Mouse (Mus musculus): ENCODE data around the gene Sqor. TPM values are rescaled to one million over a fixed set of nuclear protein-coding genes. Genes with fewer than 3 reads are reported as not detected.

Sqor gene
- total RNA-seq, 2 experiments from 2014 or later, result 4.0 to 5.4 TPM

GRCm38 (mm10) chr2:122781590-122782356 is 16.7 kb downstream of the Sqor start:
- no peak for DNase-seq (ENCODE audit: extremely low spot score in 1 of 2, low spot score in 1 of 2)

GRCm38 (mm10) chr2:122783730-122784129 is 18.7 kb downstream of the Sqor start:
- no peak for DNase-seq (ENCODE audit: extremely low spot score in 1 of 2, low spot score in 1 of 2)

DNA sequence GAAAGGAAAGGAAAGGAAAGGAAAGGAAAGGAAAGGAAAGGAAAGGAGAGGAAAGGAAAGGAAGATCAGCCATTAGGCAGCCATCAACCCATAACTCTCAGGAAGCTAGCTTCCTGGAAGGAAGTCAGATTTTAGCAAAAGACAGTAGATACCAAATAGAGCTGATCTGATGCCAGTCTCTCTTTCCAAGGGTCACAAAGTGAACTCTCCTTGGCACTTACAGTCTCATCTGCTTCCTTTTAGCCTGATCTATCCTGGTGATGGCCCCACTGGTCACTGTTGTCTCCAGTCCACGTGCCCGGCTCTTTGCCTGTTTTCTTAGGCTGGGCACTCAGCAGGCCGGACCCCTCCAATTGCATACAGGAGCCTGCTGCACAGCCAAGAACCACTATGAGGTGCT is 19.7 kb downstream of the Sqor start:
- no peak for DNase-seq (ENCODE audit: extremely low spot score in 1 of 2, low spot score in 1 of 2)

- DNase-seq (ENCODE audit: extremely low spot score in 1 of 2, low spot score in 1 of 2), result no peak
These were observed 21.1 kb downstream of the Sqor start for GRCm38 (mm10) chr2:122786167-122786566.

- no peak for DNase-seq (ENCODE audit: extremely low spot score in 1 of 2, low spot score in 1 of 2)
These were observed 24.3 kb downstream of the Sqor start for GRCm38 (mm10) chr2:122789311-122789710.

DNA sequence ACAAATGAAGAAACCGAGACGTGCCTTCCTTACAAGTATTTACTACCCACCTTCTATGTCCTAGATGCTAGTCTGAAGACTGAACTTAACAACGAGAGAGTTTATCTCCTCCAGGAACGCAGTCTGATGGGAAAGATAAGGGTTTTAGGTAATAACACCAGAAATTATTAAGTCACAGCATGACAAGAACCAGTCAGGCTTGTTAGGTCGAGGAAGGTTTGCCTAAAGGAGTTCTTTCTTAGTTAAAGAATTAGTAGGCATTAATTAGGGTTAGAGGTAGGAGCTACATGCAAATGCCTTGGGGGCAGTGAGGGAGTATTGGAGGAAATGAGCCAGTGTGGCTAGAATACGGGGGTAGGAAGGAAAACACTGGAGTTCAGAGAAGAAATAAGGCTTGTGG is 24.7 kb downstream of the Sqor start:
- DNase-seq (ENCODE audit: extremely low spot score in 1 of 2, low spot score in 1 of 2), result no peak

GRCm38 (mm10) chr2:122804392-122804791 is 39.4 kb downstream of the Sqor start:
- DNase-seq (ENCODE audit: extremely low spot score in 1 of 2, low spot score in 1 of 2), result no peak

GRCm38 (mm10) chr2:122806040-122806439 is 41.0 kb downstream of the Sqor start:
- DNase-seq (ENCODE audit: extremely low spot score in 1 of 2, low spot score in 1 of 2), result no peak

- no peak for DNase-seq (ENCODE audit: extremely low spot score in 1 of 2, low spot score in 1 of 2)
These were observed 44.0 kb downstream of the Sqor start for GRCm38 (mm10) chr2:122809027-122809426.

DNA sequence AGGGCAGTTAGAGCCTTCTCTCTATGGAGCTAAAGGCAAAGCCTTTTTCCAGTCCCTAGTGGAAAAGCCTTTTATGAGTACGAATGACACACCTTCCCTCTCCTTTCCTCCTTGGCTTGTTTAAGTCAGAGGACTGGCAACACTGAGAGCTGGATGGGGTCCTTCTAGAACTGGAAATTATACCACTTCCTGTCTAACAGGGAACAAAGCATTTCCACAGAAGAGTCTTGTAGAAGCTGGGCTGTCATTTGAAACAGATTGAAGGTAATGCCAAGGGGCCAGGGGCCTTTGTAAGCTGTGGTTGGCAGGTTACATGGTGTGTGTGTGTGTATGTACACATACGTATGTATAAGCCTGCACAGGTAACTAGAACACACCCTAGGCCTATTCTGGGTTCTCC is 51.9 kb downstream of the Sqor start:
- no peak for DNase-seq (ENCODE audit: extremely low spot score in 1 of 2, low spot score in 1 of 2)

DNA sequence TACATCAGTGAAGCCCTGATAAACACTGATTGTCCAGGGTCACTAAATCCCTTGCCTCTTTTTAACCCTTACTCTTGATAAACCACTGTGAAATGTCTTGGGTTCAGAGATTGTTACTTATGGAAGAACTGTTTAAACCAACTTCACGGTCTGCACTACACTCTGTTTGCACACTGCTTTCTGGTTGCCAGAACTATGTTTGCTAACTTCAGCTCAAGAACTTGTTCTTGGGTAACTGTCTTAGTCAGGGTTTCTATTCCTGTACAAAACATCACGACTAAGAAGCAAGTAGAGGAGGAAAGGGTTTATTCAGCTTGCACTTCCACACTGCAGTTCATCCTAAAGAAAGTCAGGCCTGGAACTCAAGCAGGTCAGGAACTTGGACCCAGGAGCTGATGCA is 56.2 kb downstream of the Sqor start:
- no peak for DNase-seq (ENCODE audit: extremely low spot score in 1 of 2, low spot score in 1 of 2)

- DNase-seq (ENCODE audit: extremely low spot score in 1 of 2, low spot score in 1 of 2), result peak; percentile 41 to 71
These were observed 60.6 kb downstream of the Sqor start for GRCm38 (mm10) chr2:122825406-122826236.

DNA sequence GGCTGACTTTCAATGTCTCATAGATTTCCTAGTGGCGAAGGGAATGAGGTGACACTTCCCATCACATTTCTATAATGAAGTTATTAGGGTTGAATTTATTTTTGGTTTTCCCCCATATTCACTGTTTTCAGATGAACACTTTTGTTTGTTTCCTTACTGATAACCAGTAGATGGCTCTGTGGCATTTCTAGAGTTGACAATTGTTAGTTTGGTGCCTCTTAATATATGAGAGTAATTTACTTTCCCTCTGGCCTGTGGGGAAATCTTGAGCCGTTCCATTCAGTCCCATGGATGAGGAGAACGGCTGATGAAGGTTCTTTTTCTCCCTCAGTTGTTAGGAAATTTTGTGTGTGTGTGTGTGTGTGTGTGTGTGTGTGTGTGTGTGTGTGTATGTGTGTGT is 61.3 kb downstream of the Sqor start:
- DNase-seq (ENCODE audit: extremely low spot score in 1 of 2, low spot score in 1 of 2), result no peak

GRCm38 (mm10) chr2:122854636-122855035 is 89.6 kb downstream of the Sqor start:
- no peak for DNase-seq (ENCODE audit: extremely low spot score in 1 of 2, low spot score in 1 of 2)

DNA sequence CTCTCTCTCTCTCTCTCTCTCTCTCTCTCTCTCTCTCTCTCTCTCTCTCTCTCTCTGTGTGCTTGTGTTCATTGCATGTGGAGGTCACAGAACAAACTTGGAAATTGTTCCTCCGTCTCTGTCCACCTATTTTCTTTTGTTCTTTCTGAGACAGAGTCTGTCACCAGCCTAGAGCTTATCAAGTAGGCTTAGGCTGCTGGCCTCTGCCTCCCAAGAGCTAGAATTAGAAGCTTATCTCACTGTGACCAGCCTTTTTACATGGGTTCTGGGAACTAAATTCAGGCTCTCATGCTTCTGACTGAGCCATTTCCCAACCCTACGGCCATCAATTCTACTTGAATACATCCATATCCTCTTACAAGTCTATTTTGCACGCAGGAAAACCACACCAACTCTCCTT is 90.3 kb downstream of the Sqor start:
- DNase-seq (ENCODE audit: extremely low spot score in 1 of 2, low spot score in 1 of 2), result no peak

Other genes with a start within 250 kb of the Sqor start
- 10 to 100 TPM; 53.6 to 58.9 TPM for gene Gatm, start 153.9 kb upstream of the Sqor start, total RNA-seq (2021)
- under 1 TPM in 1 of 2 experiments, not detected in 1; 0.57 TPM for gene AA467197, start 128.3 kb upstream of the Sqor start, total RNA-seq (2021)
- 10 to 100 TPM; 28.4 to 29.4 TPM for gene Slc30a4, start 62.6 kb upstream of the Sqor start, total RNA-seq (2021)
- 10 to 100 TPM; 22.8 to 23.6 TPM for gene Bloc1s6, start 26.7 kb upstream of the Sqor start, total RNA-seq (2021)